Mouse (Mus musculus): ENCODE measurements around the gene Olfr1458.

Gene Olfr1458

GRCm38 (mm10) chr19:13106675-13107074 lies at the start of gene Olfr1458:
Olfr1458 (minus strand) TSS chr19:13106775.
- no peak for DNase-seq

DNA sequence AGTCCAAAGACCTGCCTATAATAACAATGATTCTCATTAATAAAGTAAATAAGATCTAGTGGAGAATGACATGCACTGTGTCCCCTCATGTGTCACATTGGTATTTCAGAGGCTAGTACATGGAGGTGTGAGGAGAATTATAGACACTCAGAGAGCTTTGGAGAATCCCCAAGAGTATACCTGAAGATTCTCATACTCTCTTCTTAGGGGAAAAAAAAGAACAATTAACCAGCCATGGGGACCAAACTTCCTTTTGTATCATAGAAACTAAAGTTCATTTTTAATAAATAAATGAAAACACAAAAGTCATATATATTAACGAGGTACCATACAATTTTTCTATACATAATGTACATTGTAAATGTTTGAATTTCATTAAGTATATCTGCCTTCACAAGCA lies 42.9 kb upstream of the Olfr1458 start, which contains the start of gene Olfr1459:
Olfr1459 (minus strand) TSS at position 101 of the 400 bp plus-strand sequence.
- DNase-seq = no peak

DNA sequence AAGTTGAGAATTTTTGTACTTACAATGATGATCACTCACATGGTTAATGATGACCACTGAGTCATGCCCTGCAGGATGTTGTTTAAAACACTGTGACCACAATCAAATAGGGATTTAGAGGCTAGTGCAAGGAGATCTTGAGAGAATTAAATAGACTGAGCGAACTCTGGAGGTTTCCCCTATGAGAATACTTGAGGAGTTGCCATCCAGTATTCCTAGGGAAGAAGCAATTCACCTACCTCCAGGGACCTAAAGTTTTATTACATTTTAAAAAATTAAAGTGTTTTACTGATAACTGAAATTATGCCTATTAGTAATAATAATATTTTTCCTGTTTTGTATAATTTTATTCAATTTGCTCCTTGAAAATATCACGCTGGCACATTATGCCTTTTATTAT lies 8.8 kb downstream of the Olfr1458 start, which contains the start of gene Olfr1457:
Olfr1457 (minus strand) TSS at position 101 of the 400 bp plus-strand sequence.
- DNase-seq = no peak

- DNase-seq = no peak
Observed at GRCm38 (mm10) chr19:13093908-13094307, 12.7 kb downstream of the Olfr1458 start.

DNA sequence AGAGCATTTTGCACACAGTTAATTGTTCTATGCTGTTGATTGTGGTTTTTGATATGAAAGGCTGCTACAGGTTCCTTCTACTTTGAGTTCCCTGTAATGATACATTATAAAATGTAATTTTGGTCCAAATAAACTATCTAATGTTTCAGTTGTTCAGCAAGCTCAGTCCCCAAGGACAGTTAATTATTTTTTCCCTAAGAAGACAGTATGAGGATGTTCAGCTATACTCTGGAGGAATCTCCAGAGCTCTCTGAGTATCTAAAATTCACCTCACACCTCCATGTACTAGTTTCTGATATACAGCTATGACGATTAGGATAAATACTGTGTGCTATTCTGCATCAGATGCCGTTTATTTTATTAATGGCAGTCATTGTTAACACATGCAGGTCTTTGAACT lies 46.3 kb downstream of the Olfr1458 start, which contains the start of gene Olfr1454:
Olfr1454 (plus strand) TSS at position 301 of the 400 bp plus-strand sequence.
- no peak for DNase-seq

Data from thymus, postnatal 4 days (tissue).